ENCODE assay signal across 8 mouse cellular contexts in the genomic region with DNA sequence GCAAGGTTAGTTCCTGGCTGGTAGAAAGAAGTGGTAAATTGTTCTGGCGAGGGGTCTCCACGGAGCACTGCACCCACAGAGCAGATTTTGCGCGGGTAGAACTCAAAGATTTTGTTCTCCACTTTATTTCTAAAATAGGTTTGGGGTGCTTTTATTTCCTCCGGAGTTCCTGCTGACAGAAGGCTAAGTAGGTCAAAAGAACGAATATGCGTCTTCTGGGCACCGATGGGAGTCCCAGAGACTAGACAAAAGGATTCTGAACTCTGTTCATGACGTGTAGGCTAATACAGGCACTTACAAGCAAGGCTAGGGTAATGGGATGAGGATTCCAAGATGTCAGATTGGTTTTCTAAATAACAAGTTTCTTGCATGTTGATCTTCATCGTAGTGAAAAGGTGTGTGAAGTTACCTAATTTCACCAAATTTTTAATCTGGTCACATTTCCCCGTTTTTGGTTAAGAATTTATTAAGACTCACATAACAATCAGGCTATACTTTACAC. TPM values are rescaled to one million over a fixed set of nuclear protein-coding genes. Genes with fewer than 3 reads are reported as not detected.
A peak's percentile ranks its signal among the peaks of the same experiment; 100 is the strongest.
DNase-seq lines count a peak whose midpoint lies in the region; ATAC-seq lines count a peak whose summit lies in the region.

No protein-coding gene starts in this region.

- H3K4me1 ChIP-seq in kidney, embryonic 15.5 days = peaks cover 20% of the 10 kb centered on the region
- H3K4me1 ChIP-seq in hindbrain, embryonic 13.5 days (replicated peaks) = peaks cover 28% of the 10 kb centered on the region
- H3K4me1 ChIP-seq in midbrain, embryonic 15.5 days = peaks cover 30% of the 10 kb centered on the region

- no peak for DNase-seq in kidney, postnatal 36 days
- peak; percentile 28 for DNase-seq in NIH3T3 (ENCODE audit: low read depth)
- DNase-seq in right cerebral cortex, postnatal 36 days (ENCODE audit: low spot score in 2 of 2) = no peak
- DNase-seq in kidney, adult 11 months = no peak
- DNase-seq in spleen, adult 18-20 months = no peak

- H3K36me3 ChIP-seq in kidney, embryonic 15.5 days = peaks cover 30% of the 10 kb centered on the region
- H3K36me3 ChIP-seq in hindbrain, embryonic 13.5 days = peaks cover 27% of the 10 kb centered on the region
- peaks cover 13% of the 10 kb centered on the region; the same call in 1 of the 2 replicates for H3K36me3 ChIP-seq in midbrain, embryonic 15.5 days (replicated peaks)

- 4% methylated on average over 11 of the region's 11 CpGs for WGBS in kidney, embryonic 15.5 days
- 6% methylated on average over 11 of the region's 11 CpGs for WGBS in hindbrain, embryonic 13.5 days
- WGBS in midbrain, embryonic 15.5 days = 4% methylated on average over 11 of the region's 11 CpGs

- peak overlapping the region; percentile 93 for H3K4me3 ChIP-seq in kidney, embryonic 15.5 days (replicated peaks)
- H3K4me3 ChIP-seq in hindbrain, embryonic 13.5 days = peak overlapping the region; percentile 92
- peak overlapping the region; percentile 65 for H3K4me3 ChIP-seq in midbrain, embryonic 15.5 days

- no peaks in the 10 kb centered on the region for H3K27me3 ChIP-seq in kidney, embryonic 15.5 days
- no peaks in the 10 kb centered on the region for H3K27me3 ChIP-seq in hindbrain, embryonic 13.5 days
- no peaks in the 10 kb centered on the region for H3K27me3 ChIP-seq in midbrain, embryonic 15.5 days (replicated peaks)

- H3K9me3 ChIP-seq in kidney, embryonic 15.5 days (replicated peaks) = no peaks in the 10 kb centered on the region
- no peaks in the 10 kb centered on the region for H3K9me3 ChIP-seq in hindbrain, embryonic 13.5 days
- H3K9me3 ChIP-seq in midbrain, embryonic 15.5 days = no peaks in the 10 kb centered on the region

- H3K4me2 ChIP-seq in kidney, embryonic 15.5 days = peak overlapping the region; percentile 78
- H3K4me2 ChIP-seq in hindbrain, embryonic 13.5 days = peak overlapping the region; percentile 86
- peak overlapping the region; percentile 79 for H3K4me2 ChIP-seq in midbrain, embryonic 15.5 days

- no peak for ATAC-seq in kidney, embryonic 15.5 days (replicated peaks; ENCODE audit: low FRiP score)
- no peak for ATAC-seq in hindbrain, embryonic 13.5 days (ENCODE audit: low FRiP score)
- ATAC-seq in midbrain, embryonic 15.5 days (replicated peaks) = no peak

- H3K27ac ChIP-seq in kidney, embryonic 15.5 days = peak overlapping the region; percentile 92
- peak overlapping the region; percentile 77 for H3K27ac ChIP-seq in hindbrain, embryonic 13.5 days
- H3K27ac ChIP-seq in midbrain, embryonic 15.5 days = peak overlapping the region; percentile 77

- peak overlapping the region; percentile 92 for H3K9ac ChIP-seq in kidney, embryonic 15.5 days
- peak overlapping the region; percentile 96 for H3K9ac ChIP-seq in hindbrain, embryonic 13.5 days
- H3K9ac ChIP-seq in midbrain, embryonic 15.5 days = peak overlapping the region; percentile 75

RNA-seq across cellular contexts. Expression of gene Nudcd2, which starts 0.8 kb away (rescaled TPM):
- polyA plus RNA-seq in kidney, embryonic 15.5 days (2015; fragmentation: Nextera tagmentation; extraction: Ambion mirVana) = 165 and 178 TPM in 2 replicates
- polyA plus RNA-seq in hindbrain, embryonic 13.5 days (2015; fragmentation: Nextera tagmentation; extraction: Ambion mirVana) = 74.8 and 79.1 TPM in 2 replicates
- polyA plus RNA-seq in midbrain, embryonic 15.5 days (2015; fragmentation: Nextera tagmentation; extraction: Ambion mirVana) = 49.6 and 55.4 TPM in 2 replicates

RNA-seq across cellular contexts. Expression of gene Hmmr, which starts 1.1 kb away (rescaled TPM):
- polyA plus RNA-seq in kidney, embryonic 15.5 days (2015; fragmentation: Nextera tagmentation; extraction: Ambion mirVana) = 48.2 and 48.4 TPM in 2 replicates
- 10.0 and 11.2 TPM in 2 replicates for polyA plus RNA-seq in hindbrain, embryonic 13.5 days (2015; fragmentation: Nextera tagmentation; extraction: Ambion mirVana)
- polyA plus RNA-seq in midbrain, embryonic 15.5 days (2015; fragmentation: Nextera tagmentation; extraction: Ambion mirVana) = 5.4 and 6.0 TPM in 2 replicates

RNA-seq across cellular contexts. Expression of gene Ccng1, which starts 20.8 kb away (rescaled TPM):
- 37.9 and 42.6 TPM in 2 replicates for polyA plus RNA-seq in kidney, embryonic 15.5 days (2015; fragmentation: Nextera tagmentation; extraction: Ambion mirVana)
- 36.7 and 38.7 TPM in 2 replicates for polyA plus RNA-seq in hindbrain, embryonic 13.5 days (2015; fragmentation: Nextera tagmentation; extraction: Ambion mirVana)
- polyA plus RNA-seq in midbrain, embryonic 15.5 days (2015; fragmentation: Nextera tagmentation; extraction: Ambion mirVana) = 31.2 and 33.3 TPM in 2 replicates

RNA-seq across cellular contexts. Expression of gene Mat2b, which starts 39.3 kb away (rescaled TPM):
- 106 and 109 TPM in 2 replicates for polyA plus RNA-seq in kidney, embryonic 15.5 days (2015; fragmentation: Nextera tagmentation; extraction: Ambion mirVana)
- 65.8 and 70.0 TPM in 2 replicates for polyA plus RNA-seq in hindbrain, embryonic 13.5 days (2015; fragmentation: Nextera tagmentation; extraction: Ambion mirVana)
- 56.2 and 58.0 TPM in 2 replicates for polyA plus RNA-seq in midbrain, embryonic 15.5 days (2015; fragmentation: Nextera tagmentation; extraction: Ambion mirVana)
